9 mouse cellular contexts compared by ENCODE assay signal in genomic region chr5:123134875-123135382, GRCm38 (mm10). TPM values are rescaled to one million over a fixed set of nuclear protein-coding genes. Genes with fewer than 3 reads are reported as not detected.
A peak's percentile ranks its signal among the peaks of the same experiment; 100 is the strongest.
DNase-seq lines count a peak whose midpoint lies in the region; ATAC-seq and TF ChIP-seq lines count a peak whose summit lies in the region.
"Had no signal": no experiment of that assay in that cellular context is flagged by ENCODE, and none has a peak within 500 bp of the region (broad histone marks: within the 10 kb centered on the region; RNA-seq: fewer than 3 reads in every experiment).

No protein-coding gene starts in this region.

- no peaks in the 10 kb centered on the region for H3K27me3 ChIP-seq in heart, postnatal 0 days (ENCODE audit: control insufficient read depth, insufficient read depth, low read length)
- H3K27me3 ChIP-seq in hindbrain, embryonic 15.5 days: no peaks in the 10 kb centered on the region
- peaks cover 7% of the 10 kb centered on the region; the same call in 1 of the 2 replicates for H3K27me3 ChIP-seq in midbrain, embryonic 12.5 days
- no peaks in the 10 kb centered on the region for H3K27me3 ChIP-seq in cerebellum, adult 2 months (ENCODE audit: control insufficient read depth, insufficient read depth, low read length)
- H3K27me3 ChIP-seq: Patski had no signal

- no peak for DNase-seq in heart, postnatal 0 days (ENCODE audit: low spot score)
- DNase-seq in heart, postnatal 36 days: no peak
- peak; percentile 88 for DNase-seq in ZHBTc4 (ENCODE audit: low read depth, low spot score)
- no peak for DNase-seq in cerebellum, adult 9-10 months
- DNase-seq in adrenal gland, postnatal 14 days: no peak
- no peak for DNase-seq in cerebellum, adult 2 months

- H3K36me3 ChIP-seq in heart, postnatal 0 days (replicated peaks; ENCODE audit: control insufficient read depth, insufficient read depth, low read length): no peaks in the 10 kb centered on the region
- H3K36me3 ChIP-seq in hindbrain, embryonic 15.5 days: no peaks in the 10 kb centered on the region
- peaks cover 32% of the 10 kb centered on the region for H3K36me3 ChIP-seq in midbrain, embryonic 12.5 days

- peak overlapping the region; percentile 39 for H3K9ac ChIP-seq in heart, postnatal 0 days (replicated peaks; ENCODE audit: low read depth, low read length)
- H3K9ac ChIP-seq in hindbrain, embryonic 15.5 days: peak overlapping the region; percentile 100
- H3K9ac ChIP-seq in midbrain, embryonic 12.5 days (replicated peaks): peak overlapping the region; percentile 100

- peak overlapping the region; percentile 98 for H3K4me2 ChIP-seq in heart, postnatal 0 days (ENCODE audit: low read depth, low read length)
- peak overlapping the region; percentile 99 for H3K4me2 ChIP-seq in hindbrain, embryonic 15.5 days
- peak overlapping the region; percentile 100 for H3K4me2 ChIP-seq in midbrain, embryonic 12.5 days (replicated peaks)

- TF ChIP-seq POLR2A in cerebellum, adult 2 months (IDR thresholded peaks at IDR 0.05; ENCODE audit: borderline replicate concordance, insufficient read depth, low read length): no peak

- peak overlapping the region; percentile 100 for H3K27ac ChIP-seq in heart, postnatal 0 days (ENCODE audit: low read depth)
- H3K27ac ChIP-seq in hindbrain, embryonic 15.5 days (replicated peaks): peak overlapping the region; percentile 100
- peak overlapping the region; percentile 80 for H3K27ac ChIP-seq in midbrain, embryonic 12.5 days (replicated peaks)
- no peak overlapping the region; the same call in 1 of the 2 replicates for H3K27ac ChIP-seq in cerebellum, adult 2 months (ENCODE audit: insufficient read depth, low read length)

- peaks cover 44% of the 10 kb centered on the region for H3K4me1 ChIP-seq in heart, postnatal 0 days (ENCODE audit: control insufficient read depth, insufficient read depth)
- H3K4me1 ChIP-seq in hindbrain, embryonic 15.5 days (replicated peaks): peaks cover 69% of the 10 kb centered on the region
- peaks cover 68% of the 10 kb centered on the region for H3K4me1 ChIP-seq in midbrain, embryonic 12.5 days
- H3K4me1 ChIP-seq in cerebellum, adult 2 months (ENCODE audit: control insufficient read depth, insufficient read depth, low read length): peaks cover 30% of the 10 kb centered on the region

- 0 out of 2 replicates have a peak, but pooled peaks have one; percentile 8 for TF ChIP-seq EP300 in heart, postnatal 0 days (IDR thresholded peaks at IDR 0.05; ENCODE audit: low read depth)

- TF ChIP-seq CTCF in heart, postnatal 0 days (IDR thresholded peaks at IDR 0.05; ENCODE audit: low read depth): no peak
- no peak for TF ChIP-seq CTCF in cerebellum, adult 2 months (IDR thresholded peaks at IDR 0.05; ENCODE audit: borderline replicate concordance, insufficient read depth, low read depth, low read length)

- no peak for ATAC-seq in heart, postnatal 0 days (ENCODE audit: insufficient read depth, low read depth)
- no peak for ATAC-seq in hindbrain, embryonic 15.5 days (ENCODE audit: low FRiP score, low read depth)
- ATAC-seq in midbrain, embryonic 12.5 days (ENCODE audit: low FRiP score, low read depth): no peak

- no peaks in the 10 kb centered on the region for H3K9me3 ChIP-seq in heart, postnatal 0 days (replicated peaks; ENCODE audit: control insufficient read depth, low read length)
- H3K9me3 ChIP-seq in hindbrain, embryonic 15.5 days: no peaks in the 10 kb centered on the region
- H3K9me3 ChIP-seq in midbrain, embryonic 12.5 days: no peaks in the 10 kb centered on the region

- peak overlapping the region; percentile 92 for H3K4me3 ChIP-seq in heart, postnatal 0 days (ENCODE audit: low read depth, low read length)
- peak overlapping the region; percentile 94 for H3K4me3 ChIP-seq in hindbrain, embryonic 15.5 days
- H3K4me3 ChIP-seq in midbrain, embryonic 12.5 days: peak overlapping the region; percentile 98
- H3K4me3 ChIP-seq in cerebellum, adult 2 months (replicated peaks; ENCODE audit: insufficient read depth, low read depth, low read length): no peak overlapping the region

- intact Hi-C loops in heart, postnatal 36 days (cut with DNase I): no loop called here

- 16% methylated on average over 8 of the region's 8 CpGs for WGBS in heart, postnatal 0 days
- 11% methylated on average over 8 of the region's 8 CpGs for WGBS in hindbrain, embryonic 15.5 days
- WGBS in midbrain, embryonic 12.5 days: 19% methylated on average over 8 of the region's 8 CpGs
- 26% methylated on average over 8 of the region's 8 CpGs for WGBS in cerebellum, adult 2 months

RNA-seq across cellular contexts. Expression of gene Rhof, which starts 2.4 kb away (rescaled TPM):
- total RNA-seq in heart, postnatal 0 days (2014; rRNA removed; ENCODE audit: low replicate concordance): 1.4 and 2.1 TPM in 2 replicates
- polyA plus RNA-seq in heart, postnatal 0 days (2015; fragmentation: Nextera tagmentation; extraction: Ambion mirVana): 0.71 and 1.1 TPM in 2 replicates
- total RNA-seq in heart, postnatal 36 days (2021): under 1 TPM; 0.44 to 0.68 TPM
- 16.7 and 19.3 TPM in 2 replicates for polyA plus RNA-seq in hindbrain, embryonic 15.5 days (2015; fragmentation: Nextera tagmentation; extraction: Ambion mirVana)
- polyA plus RNA-seq in midbrain, embryonic 12.5 days (2016; fragmentation: Nextera tagmentation; extraction: Ambion mirVana): 1.9 and 2.4 TPM in 2 replicates
- 0.89 and 4.2 TPM in 2 replicates for total RNA-seq in adrenal gland, postnatal 14 days (2021)
- 27.0 and 32.3 TPM in 2 replicates for polyA plus RNA-seq in cerebellum, adult 2 months (2012; rRNA removed)

RNA-seq across cellular contexts. Expression of gene Setd1b, which starts 7.1 kb away (rescaled TPM):
- total RNA-seq in heart, postnatal 0 days (2014; rRNA removed; ENCODE audit: low replicate concordance): 5.5 and 6.1 TPM in 2 replicates
- 4.9 and 5.1 TPM in 2 replicates for polyA plus RNA-seq in heart, postnatal 0 days (2015; fragmentation: Nextera tagmentation; extraction: Ambion mirVana)
- total RNA-seq in heart, postnatal 36 days (2021): 10 to 100 TPM; 18.5 to 21.5 TPM
- 10.9 and 11.7 TPM in 2 replicates for polyA plus RNA-seq in hindbrain, embryonic 15.5 days (2015; fragmentation: Nextera tagmentation; extraction: Ambion mirVana)
- 13.1 and 13.2 TPM in 2 replicates for polyA plus RNA-seq in midbrain, embryonic 12.5 days (2016; fragmentation: Nextera tagmentation; extraction: Ambion mirVana)
- total RNA-seq in adrenal gland, postnatal 14 days (2021): 25.5 and 29.7 TPM in 2 replicates
- 14.9 and 17.0 TPM in 2 replicates for polyA plus RNA-seq in cerebellum, adult 2 months (2012; rRNA removed)

RNA-seq across cellular contexts. Expression of gene Psmd9, which starts 34.3 kb away (rescaled TPM):
- total RNA-seq in heart, postnatal 0 days (2014; rRNA removed; ENCODE audit: low replicate concordance): 11.2 and 19.5 TPM in 2 replicates
- polyA plus RNA-seq in heart, postnatal 0 days (2015; fragmentation: Nextera tagmentation; extraction: Ambion mirVana): 54.0 and 54.9 TPM in 2 replicates
- total RNA-seq in heart, postnatal 36 days (2021): 10 to 100 TPM; 14.1 to 18.3 TPM
- polyA plus RNA-seq in hindbrain, embryonic 15.5 days (2015; fragmentation: Nextera tagmentation; extraction: Ambion mirVana): 75.3 and 75.7 TPM in 2 replicates
- polyA plus RNA-seq in midbrain, embryonic 12.5 days (2016; fragmentation: Nextera tagmentation; extraction: Ambion mirVana): 64.5 and 75.4 TPM in 2 replicates
- total RNA-seq in adrenal gland, postnatal 14 days (2021): 25.6 and 28.6 TPM in 2 replicates
- 28.4 and 29.9 TPM in 2 replicates for polyA plus RNA-seq in cerebellum, adult 2 months (2012; rRNA removed)

RNA-seq across cellular contexts. Expression of gene Hpd, which starts 47.6 kb away (rescaled TPM):
- total RNA-seq in heart, postnatal 0 days (2014; rRNA removed; ENCODE audit: low replicate concordance): 0.43 and 0.92 TPM in 2 replicates
- polyA plus RNA-seq in heart, postnatal 0 days (2015; fragmentation: Nextera tagmentation; extraction: Ambion mirVana): not detected in 2 replicates
- total RNA-seq in heart, postnatal 36 days (2021): not detected
- polyA plus RNA-seq in hindbrain, embryonic 15.5 days (2015; fragmentation: Nextera tagmentation; extraction: Ambion mirVana): not detected in 2 replicates
- not detected in 2 replicates for polyA plus RNA-seq in midbrain, embryonic 12.5 days (2016; fragmentation: Nextera tagmentation; extraction: Ambion mirVana)
- 9.9 and 203 TPM in 2 replicates for total RNA-seq in adrenal gland, postnatal 14 days (2021)
- not detected in 2 replicates for polyA plus RNA-seq in cerebellum, adult 2 months (2012; rRNA removed)
- polyA plus RNA-seq: Patski had no signal

Comparison
In these comparisons a context has a peak if more than half of its experiments do, and no peak if none do; other contexts are left out.
1. H3K9ac ChIP-seq: peak in every context shown above with its lines; median percentile 100 in hindbrain, embryonic 15.5 days; 100 in midbrain, embryonic 12.5 days; 39 in heart, postnatal 0 days.